Mouse (Mus musculus): ENCODE results near the gene Cldn19.
"Not testable (repeated sequence)": the region's sequence is repeated elsewhere in the genome, so short reads cannot be mapped to it uniquely, and the experiment has no call there.

Gene Cldn19

GRCm38 (mm10) chr4:119254012-119254618 is 1.1 kb upstream of the Cldn19 start:
- DNase-seq = no peak

- no peak for DNase-seq
Observed at GRCm38 (mm10) chr4:119257083-119257482, 1.9 kb downstream of the Cldn19 start.

- no peak for DNase-seq
Observed at GRCm38 (mm10) chr4:119259344-119260254, 4.4 kb downstream of the Cldn19 start.

DNA sequence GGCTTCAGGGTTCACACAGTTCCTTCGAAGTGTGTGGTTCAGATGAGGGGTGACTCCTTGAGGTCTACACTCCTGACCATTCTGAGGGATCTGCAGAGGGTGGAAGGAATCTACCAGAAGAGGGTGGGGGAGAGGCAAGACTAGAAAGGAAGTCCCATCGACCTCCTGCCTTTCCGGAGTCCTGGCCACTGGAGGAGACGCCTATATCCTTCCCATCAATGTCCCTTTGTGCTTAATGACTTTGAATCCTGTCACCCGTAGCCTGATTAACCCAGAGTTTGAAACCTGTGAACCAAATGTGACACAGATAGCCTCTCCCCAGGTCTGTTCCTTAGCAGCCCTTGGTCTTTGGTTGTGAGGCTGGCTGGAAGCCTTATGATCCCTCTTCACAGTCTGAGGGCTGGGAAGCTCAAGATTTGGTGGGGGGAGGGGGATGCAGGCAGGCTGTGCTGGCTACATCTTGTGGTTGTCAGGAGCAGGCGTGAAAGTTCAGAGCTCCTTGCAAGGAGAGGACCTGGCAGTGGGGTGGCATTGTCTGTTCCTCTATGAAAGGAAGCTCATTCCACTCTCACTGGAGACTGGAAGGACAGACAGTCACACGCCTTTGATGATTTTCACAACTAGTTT is 6.0 kb downstream of the Cldn19 start:
- DNase-seq = no peak

GRCm38 (mm10) chr4:119262483-119262882 is 7.3 kb downstream of the Cldn19 start:
- DNase-seq = no peak

GRCm38 (mm10) chr4:119263459-119263858 is 8.2 kb downstream of the Cldn19 start:
- no peak for DNase-seq

DNA sequence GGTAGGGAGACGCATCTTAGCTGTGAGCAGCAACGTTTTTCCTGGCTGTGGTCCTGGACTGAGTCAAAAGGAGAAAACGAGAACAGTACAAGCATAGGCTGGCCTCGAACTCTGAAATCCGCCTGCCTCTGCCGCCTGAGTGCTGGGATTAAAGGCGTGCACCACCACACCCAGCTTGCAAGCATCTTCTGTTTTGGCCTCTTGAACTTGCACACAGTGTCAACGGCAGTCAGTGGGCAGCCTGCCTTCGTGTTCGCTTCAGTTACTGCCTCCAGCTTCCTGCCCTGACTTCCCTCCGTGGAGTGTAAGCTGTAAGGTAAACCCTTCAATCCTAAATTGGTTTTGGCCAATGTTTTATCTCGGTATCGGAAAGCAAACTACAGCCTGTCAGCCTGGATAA is 11.4 kb downstream of the Cldn19 start:
- DNase-seq = no peak

DNA sequence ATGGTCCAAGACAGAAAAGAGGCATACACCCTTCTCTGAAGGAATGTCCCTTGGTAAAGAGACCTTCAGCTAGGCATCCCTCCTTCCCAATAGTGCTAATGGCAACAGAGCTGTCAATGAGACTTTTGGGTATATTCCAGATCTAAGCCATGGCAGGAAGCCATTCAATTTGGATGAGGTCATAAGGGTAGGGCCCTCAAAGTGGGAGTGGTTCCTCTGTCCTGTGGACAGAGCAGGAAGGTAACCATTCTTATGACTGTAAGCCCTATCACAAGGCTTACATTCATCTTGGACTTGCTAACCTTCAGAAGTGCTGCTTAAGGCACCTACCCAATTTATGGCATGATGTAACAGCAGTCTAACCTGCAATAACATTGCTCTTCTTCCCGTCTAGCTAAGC is 19.4 kb downstream of the Cldn19 start:
- DNase-seq = no peak

DNA sequence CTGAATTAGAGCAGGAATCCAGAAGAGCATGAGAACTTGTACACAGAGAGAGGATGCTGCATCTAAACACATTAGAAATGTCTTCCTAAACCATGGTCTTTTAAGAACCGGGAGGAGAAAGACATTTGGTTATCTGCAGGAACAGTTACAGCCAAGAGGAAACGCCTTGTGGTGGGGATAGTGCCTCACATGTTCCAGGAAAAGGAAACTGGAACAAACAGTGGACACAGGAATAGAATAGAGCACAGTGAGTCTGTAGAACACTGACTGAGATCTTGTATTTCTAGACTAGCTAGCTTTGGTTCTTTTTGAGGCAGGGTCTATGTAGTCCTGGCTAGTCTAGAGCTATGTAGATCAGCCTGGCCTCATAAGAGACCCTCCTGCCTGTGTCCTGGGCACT is 20.0 kb downstream of the Cldn19 start:
- no peak for DNase-seq

DNA sequence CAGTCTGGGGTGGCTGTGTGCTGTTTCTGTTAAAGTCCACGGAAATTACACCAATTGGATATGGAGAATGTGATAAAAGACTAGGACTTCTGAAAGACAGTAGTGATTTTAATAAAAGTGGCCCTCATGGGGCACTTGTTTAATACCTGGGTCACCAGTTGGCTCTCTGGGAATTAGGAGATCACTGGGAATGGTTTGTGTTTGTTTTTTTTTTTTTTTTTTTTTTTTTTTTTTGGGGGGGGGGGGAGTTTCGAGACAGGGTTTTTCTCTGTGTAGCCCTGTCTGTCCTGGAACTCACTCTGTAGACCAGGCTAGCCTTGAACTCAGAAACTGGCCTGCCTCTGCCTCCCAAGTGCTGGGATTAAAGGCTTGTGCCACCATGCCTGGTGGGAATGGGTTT is 20.5 kb downstream of the Cldn19 start:
- DNase-seq = no peak

GRCm38 (mm10) chr4:119278784-119279183 is 23.6 kb downstream of the Cldn19 start:
- DNase-seq = not testable (repeated sequence)

GRCm38 (mm10) chr4:119284861-119285260 is 29.6 kb downstream of the Cldn19 start:
- DNase-seq = no peak

DNA sequence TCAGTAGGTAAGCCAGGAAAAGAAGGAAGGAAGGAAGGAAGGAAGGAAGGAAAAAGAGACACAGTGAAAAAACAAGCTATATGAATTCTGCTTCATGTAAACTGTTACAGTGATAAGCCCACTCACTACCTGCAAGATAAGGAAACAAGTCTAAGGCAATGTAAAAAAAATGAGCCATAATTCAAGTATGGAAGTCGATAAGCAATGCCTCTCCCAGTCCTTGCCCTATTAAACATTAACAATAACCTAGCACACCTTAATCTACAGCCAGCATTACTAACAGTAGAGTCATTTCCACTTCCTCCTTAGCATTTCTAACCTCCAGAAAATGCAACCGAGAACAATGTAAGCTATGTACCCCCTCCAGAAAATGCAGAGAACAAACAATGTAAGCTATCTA is 30.1 kb downstream of the Cldn19 start:
- DNase-seq = no peak

DNA sequence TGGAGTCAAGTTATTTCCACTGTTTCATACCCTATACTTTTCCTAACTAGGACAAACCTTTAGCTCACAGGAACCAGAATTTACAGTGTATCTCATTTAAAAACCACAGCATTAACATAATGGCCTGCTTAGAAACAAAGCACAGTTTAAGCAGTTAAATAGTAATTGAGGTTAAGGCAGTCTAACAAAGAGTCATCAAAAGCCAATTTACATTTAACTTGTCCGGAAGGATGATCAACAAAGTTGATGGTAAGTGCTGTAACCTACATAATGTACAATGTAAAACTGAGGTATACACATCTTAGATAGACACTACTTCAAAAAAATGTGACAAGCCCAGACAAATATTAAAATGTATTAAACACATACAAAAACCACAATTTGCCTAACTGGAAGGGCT is 36.7 kb downstream of the Cldn19 start:
- DNase-seq = no peak

DNA sequence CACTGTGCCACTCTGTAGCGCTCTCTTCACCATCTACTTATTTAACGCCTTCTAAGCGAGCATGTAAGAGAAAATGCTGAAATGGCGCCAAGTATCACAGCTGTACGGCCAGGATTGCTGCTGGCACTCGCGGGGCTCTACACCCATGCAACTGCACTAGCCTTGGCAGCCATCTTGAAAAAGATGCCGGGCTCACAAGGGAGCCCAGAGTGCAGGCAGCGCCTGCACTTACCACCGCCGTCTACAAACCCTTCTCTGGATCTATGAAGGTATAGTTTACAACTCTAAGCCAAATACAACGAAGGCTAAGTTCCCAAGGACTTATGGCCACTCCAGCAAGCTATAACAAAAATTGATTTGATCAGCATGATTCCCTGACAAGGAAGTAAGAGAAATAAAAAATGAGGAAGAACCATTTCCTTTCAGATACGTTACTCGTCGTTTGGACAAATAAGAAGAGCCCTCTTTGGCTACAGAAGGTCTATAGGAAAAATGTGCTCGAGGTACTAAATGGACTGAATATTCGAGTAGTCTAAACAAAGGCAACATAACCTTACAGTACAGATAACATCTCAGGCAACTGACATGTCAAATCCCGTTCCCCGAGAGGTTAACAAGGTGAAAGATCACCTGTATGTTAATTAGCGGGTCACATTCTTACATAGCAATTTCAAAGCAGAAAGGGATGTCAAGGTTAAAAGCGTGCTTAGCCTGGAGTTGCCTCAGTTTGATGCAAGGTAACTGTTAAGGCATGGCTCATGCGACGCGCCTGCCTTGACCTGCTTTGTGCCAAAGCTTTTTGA is 37.8 kb downstream of the Cldn19 start:
- DNase-seq = peak; percentile 44

DNA sequence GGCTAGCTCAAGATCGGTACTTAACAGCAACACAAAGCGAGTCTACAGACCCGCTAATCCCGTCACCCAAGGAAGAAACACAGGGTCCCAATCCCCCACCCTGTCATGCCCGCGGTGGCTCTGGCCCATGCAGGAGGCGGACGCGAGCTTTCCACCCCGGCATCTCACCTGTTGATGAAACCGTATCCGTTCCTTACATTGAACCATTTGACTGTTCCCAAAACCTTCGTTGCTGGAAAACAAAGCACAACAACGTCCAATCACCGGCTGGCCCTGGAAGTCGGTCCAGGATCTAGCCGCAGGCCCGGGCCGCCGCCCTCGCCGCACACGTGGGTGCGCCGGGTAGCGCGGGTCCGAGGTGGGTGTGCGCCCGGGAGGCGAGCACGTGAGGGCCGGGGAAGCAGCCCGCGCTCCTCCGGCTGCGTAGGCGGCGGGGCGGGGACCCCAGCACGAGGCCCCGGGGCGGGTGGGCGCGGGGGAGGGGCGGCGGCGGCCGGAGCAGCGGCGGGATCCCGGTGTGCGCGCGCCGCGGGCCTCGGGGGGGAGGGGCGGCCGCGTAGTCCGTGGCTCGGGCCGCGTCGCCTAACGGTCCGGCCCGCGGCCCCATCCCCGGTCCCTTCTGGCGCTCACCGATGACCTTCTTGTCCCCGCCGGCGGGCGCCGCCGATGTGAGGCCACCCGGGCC is 38.5 kb downstream of the Cldn19 start:
- DNase-seq = peak; percentile 44

- peak; percentile 99 for DNase-seq
Observed at GRCm38 (mm10) chr4:119294415-119295133, 39.4 kb downstream of the Cldn19 start, which contains the start of gene Ybx1. Gene Ybx1 (minus strand): TSS chr4:119294604.

GRCm38 (mm10) chr4:119295134-119295453 is 39.9 kb downstream of the Cldn19 start:
- no peak for DNase-seq

DNA sequence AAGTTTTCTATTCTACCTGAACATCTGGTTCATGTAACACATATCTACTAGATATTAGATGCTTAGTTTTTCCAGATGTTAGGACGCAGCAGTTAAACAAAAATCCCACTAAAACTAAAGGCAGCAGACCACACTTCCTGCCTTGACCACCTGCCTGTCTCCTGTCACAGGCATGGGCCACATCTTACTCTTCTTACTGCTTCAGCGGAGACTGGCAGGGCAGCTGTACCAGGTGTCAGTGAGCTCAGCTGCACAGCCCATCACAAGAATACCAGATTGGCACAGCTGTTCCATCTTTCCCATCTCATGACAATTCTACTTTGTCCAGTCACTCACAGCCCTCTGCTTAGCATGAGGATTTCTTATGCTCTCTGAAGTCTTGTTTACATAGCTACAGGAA is 42.1 kb downstream of the Cldn19 start:
- no peak for DNase-seq

DNA sequence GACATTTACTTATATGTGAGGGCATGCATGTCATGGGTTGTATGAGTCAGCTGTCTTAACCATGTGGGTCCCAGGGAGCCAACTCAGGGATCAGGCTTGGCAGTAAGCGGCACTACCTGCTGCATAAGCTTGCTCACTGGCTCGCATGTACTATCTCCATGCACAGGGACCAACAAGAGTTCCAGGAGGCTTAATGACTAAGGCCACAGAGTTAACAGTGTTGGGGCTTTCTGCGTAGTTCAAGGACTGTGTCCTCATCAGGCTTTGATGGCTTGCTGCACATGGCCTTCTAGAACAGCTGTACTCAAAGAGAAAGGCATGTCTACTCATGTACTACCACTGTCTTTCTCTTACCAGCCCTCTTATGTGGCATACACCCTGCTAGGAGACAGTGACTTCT is 45.5 kb downstream of the Cldn19 start:
- no peak for DNase-seq

DNA sequence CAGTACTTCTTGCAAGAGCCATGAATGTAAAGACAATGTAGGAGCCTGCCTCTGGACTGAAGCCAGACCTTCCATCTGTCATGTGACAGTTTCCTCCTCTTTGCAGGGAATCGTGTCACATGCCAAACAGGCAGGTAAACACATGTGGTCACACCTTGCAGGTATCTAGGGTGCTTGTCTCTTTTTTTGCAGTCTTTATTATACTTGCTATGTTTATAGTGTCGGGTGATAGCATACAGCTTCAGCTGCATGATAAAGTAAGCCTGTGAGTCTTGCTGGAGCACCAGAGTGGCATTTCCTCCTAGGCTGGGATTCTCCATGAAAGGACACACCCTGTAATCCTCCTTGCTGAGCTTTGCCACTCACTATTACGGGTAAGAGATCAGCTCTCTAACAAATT is 46.6 kb downstream of the Cldn19 start:
- no peak for DNase-seq

GRCm38 (mm10) chr4:119303291-119303690 is 48.1 kb downstream of the Cldn19 start:
- no peak for DNase-seq
